Mouse (Mus musculus) stomach, postnatal 0 days (tissue): Measurements from ENCODE around the gene Olfr191. TPM values are rescaled to one million over a fixed set of nuclear protein-coding genes. Genes with fewer than 3 reads are reported as not detected.
"Not testable (repeated sequence)": the region's sequence is repeated elsewhere in the genome, so short reads cannot be mapped to it uniquely, and the experiment has no call there.

Experiments used
- ATAC-seq: fragments of 200-750 bp; cut with Nextera tagmentation; 2 replicates; pipeline ENCODE4 v1.8.0; 2017; ENCODE audit not compliant: low FRiP score, low TSS enrichment
- DNase-seq: peaks from one replicate; pipeline ENCODE4 v3.0.0-alpha.2; 2016; ENCODE audit warnings: low spot score
- H3K27ac ChIP-seq: fragments of 300-500 bp; sonication (generic); replicated peaks from 2 replicates; pipeline ENCODE4 v1.5.1; 2014; ENCODE audit warnings: mild to moderate bottlenecking, control low read depth
- H3K27me3 ChIP-seq: fragments of 300-500 bp; sonication (generic); 2 replicates; pipeline ENCODE4 v1.6.1; 2014; ENCODE audit warnings: low read length; ENCODE audit not compliant: control insufficient read depth, insufficient read depth
- H3K36me3 ChIP-seq: fragments of 300-500 bp; sonication (generic); 2 replicates; pipeline ENCODE4 v1.6.1; 2014; ENCODE audit warnings: low read length, mixed read lengths; ENCODE audit not compliant: control insufficient read depth, insufficient read depth
- H3K4me1 ChIP-seq: fragments of 300-500 bp; sonication (generic); replicated peaks from 2 replicates; pipeline ENCODE4 v1.6.1; 2014; ENCODE audit warnings: antibody characterized with exemption; ENCODE audit not compliant: control insufficient read depth, insufficient read depth
- H3K4me2 ChIP-seq: fragments of 300-500 bp; sonication (generic); replicated peaks from 2 replicates; pipeline ENCODE4 v1.6.1; 2014; ENCODE audit warnings: low read depth, mild to moderate bottlenecking, control low read depth, moderate library complexity
- H3K4me3 ChIP-seq: fragments of 300-500 bp; sonication (generic); 2 replicates; pipeline ENCODE4 v1.5.1; 2014; ENCODE audit warnings: low read depth, low read length, control low read depth
- H3K9ac ChIP-seq: fragments of 300-500 bp; sonication (generic); 2 replicates; pipeline ENCODE4 v1.6.1; 2014; ENCODE audit warnings: mild to moderate bottlenecking, low read length, control low read depth, mixed read lengths
- H3K9me3 ChIP-seq: fragments of 300-500 bp; sonication (generic); 2 replicates; pipeline ENCODE4 v1.6.1; 2016; ENCODE audit warnings: low read length; ENCODE audit not compliant: control insufficient read depth
- CTCF ChIP-seq: IDR thresholded peaks from 2 replicates; pipeline ENCODE4 v1.5.1; 2016; ENCODE audit warnings: antibody characterized with exemption, low read depth, mild to moderate bottlenecking, moderate library complexity
- EP300 ChIP-seq: optimal IDR thresholded peaks from 2 replicates; pipeline ENCODE3; 2016; ENCODE audit warnings: antibody characterized with exemption
- WGBS: fragments of 180-500 bp; shearing (Covaris S2); extraction: QIAGEN DNeasy Blood & Tissue Kit; methylation state at CpG from one replicate; pipeline ENCODE4 v1.1.7; 2014; 5-methylcytosine and 5-hydroxymethylcytosine counted together
- polyA plus RNA-seq: library from polyadenylated mRNA; unstranded; fragments of >200 nt; fragmentation: Nextera tagmentation; extraction: Ambion mirVana; gene quantifications from 2 replicates; pipeline ENCODE4 v1.2.1, GENCODE M21; 2015

Gene Olfr191
- not detected in 2 replicates for polyA plus RNA-seq

GRCm38 (mm10) chr16:59089722-59090121 lies at the start of gene Olfr191:
Olfr191 (minus strand) TSS chr16:59089822.
- 49% methylated on average over 1 of the region's 1 CpGs for WGBS
- H3K4me1 ChIP-seq, H3K27ac ChIP-seq, H3K4me3 ChIP-seq, H3K9me3 ChIP-seq, H3K9ac ChIP-seq, DNase-seq, H3K36me3 ChIP-seq, ATAC-seq, H3K27me3 ChIP-seq, H3K4me2 ChIP-seq: not testable (repeated sequence)

GRCm38 (mm10) chr16:59130740-59131139 lies 41.1 kb upstream of the Olfr191 start:
- H3K4me3 ChIP-seq = no peak overlapping the region
- ATAC-seq = no peak
- TF ChIP-seq CTCF (no peak), EP300 (no peak)

GRCm38 (mm10) chr16:59120969-59121368 lies 31.3 kb upstream of the Olfr191 start, which contains the start of gene Olfr194:
Olfr194 (minus strand) TSS chr16:59121069.
- no peak for TF ChIP-seq EP300
- no peak for TF ChIP-seq CTCF
- H3K36me3 ChIP-seq = no peaks in the 10 kb centered on the region
- DNase-seq (no peak), ATAC-seq (no peak)
- H3K9ac ChIP-seq = no peak within 1 kb of the TSS
- H3K9me3 ChIP-seq = no peaks in the 10 kb centered on the region
- H3K27ac ChIP-seq = no peak within 1 kb of the TSS
- no peak within 1 kb of the TSS for H3K4me3 ChIP-seq
- no peak within 1 kb of the TSS for H3K4me2 ChIP-seq
- no peaks in the 10 kb centered on the region for H3K4me1 ChIP-seq
- H3K27me3 ChIP-seq = no peaks in the 10 kb centered on the region

More at GRCm38 (mm10) chr16:59130740-59131139, 41.1 kb upstream of the Olfr191 start:
- Histone ChIP-seq H3K9ac (no peak overlapping the region), H3K36me3 (no peaks in the 10 kb centered on the region), H3K27ac (no peak overlapping the region), H3K4me2 (no peak overlapping the region), H3K9me3 (no peaks in the 10 kb centered on the region), H3K4me1 (no peaks in the 10 kb centered on the region), H3K27me3 (no peaks in the 10 kb centered on the region)
- no peak for DNase-seq
- WGBS = 71% methylated on average over 1 of the region's 1 CpGs

- no peak within 1 kb of the TSS for H3K9ac ChIP-seq
- no peak within 1 kb of the TSS for H3K4me2 ChIP-seq
- no peaks in the 10 kb centered on the region for H3K36me3 ChIP-seq
- TF ChIP-seq CTCF (no peak), EP300 (no peak)
- no peaks in the 10 kb centered on the region for H3K9me3 ChIP-seq
- H3K4me3 ChIP-seq = no peak within 1 kb of the TSS
- H3K27ac ChIP-seq = no peak within 1 kb of the TSS
- H3K27me3 ChIP-seq = no peaks in the 10 kb centered on the region
- ATAC-seq = no peak
- no peaks in the 10 kb centered on the region for H3K4me1 ChIP-seq
- DNase-seq = no peak
- 93% methylated on average over 1 of the region's 1 CpGs for WGBS
Measured at GRCm38 (mm10) chr16:59111781-59112180, 22.2 kb upstream of the Olfr191 start, which contains the start of gene Olfr193. Olfr193 (minus strand) TSS chr16:59111881.

- H3K27me3 ChIP-seq, H3K9ac ChIP-seq, H3K27ac ChIP-seq, H3K4me1 ChIP-seq, H3K4me3 ChIP-seq, H3K4me2 ChIP-seq, DNase-seq, H3K9me3 ChIP-seq, H3K36me3 ChIP-seq, ATAC-seq: not testable (repeated sequence)
- WGBS = 47% methylated on average over 5 of the region's 5 CpGs
Measured at GRCm38 (mm10) chr16:59108522-59108921, 18.9 kb upstream of the Olfr191 start.

- Histone ChIP-seq H3K4me3 (no peak overlapping the region), H3K27me3 (no peaks in the 10 kb centered on the region), H3K9ac (no peak overlapping the region), H3K36me3 (no peaks in the 10 kb centered on the region), H3K4me2 (no peak overlapping the region), H3K4me1 (no peaks in the 10 kb centered on the region), H3K9me3 (no peaks in the 10 kb centered on the region), H3K27ac (no peak overlapping the region)
- TF ChIP-seq EP300 = no peak
- no peak for TF ChIP-seq CTCF
- ATAC-seq (no peak), DNase-seq (no peak)
- WGBS = 70% methylated on average over 2 of the region's 2 CpGs
Measured at GRCm38 (mm10) chr16:59105312-59105711, 15.7 kb upstream of the Olfr191 start.

GRCm38 (mm10) chr16:59081113-59081512 lies 8.5 kb downstream of the Olfr191 start:
- not testable (repeated sequence) for H3K27me3 ChIP-seq, H3K4me3 ChIP-seq, H3K27ac ChIP-seq, H3K9me3 ChIP-seq, DNase-seq, ATAC-seq, H3K4me2 ChIP-seq, H3K9ac ChIP-seq, H3K36me3 ChIP-seq, H3K4me1 ChIP-seq
- WGBS = 79% methylated on average over 2 of the region's 2 CpGs
